Mouse (Mus musculus): ENCODE measurements at regions not wholly inside any gene's neighbourhood (a gene's known extent, or its start where the extent isn't known, plus 50 kb on each side); places are given as distances from the start of the nearest gene placed in this dataset.

DNA sequence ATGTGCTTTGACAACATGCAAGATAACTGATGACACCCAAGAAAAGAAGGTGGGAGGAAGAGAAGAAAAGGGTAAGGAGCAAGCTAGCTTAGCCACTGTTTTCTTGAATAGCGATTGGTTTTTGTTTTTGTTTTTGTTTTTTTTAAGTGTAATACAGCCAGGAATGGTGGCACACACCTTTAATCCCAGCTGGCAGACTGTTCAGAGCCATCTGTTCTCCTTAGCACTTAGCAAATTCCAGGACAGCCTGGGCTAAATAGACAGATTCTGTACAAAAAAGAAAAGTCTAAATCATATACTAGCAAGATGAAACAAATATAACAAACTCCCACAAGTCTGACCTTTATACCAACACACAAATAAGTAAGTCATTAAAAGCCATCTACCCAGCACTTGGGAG is 50.4 kb upstream of the Nabp1 start:
- 78% methylated on average over 1 of the region's 1 CpGs for WGBS (ENCODE audit: insufficient replicate concordance)
- no peak for ATAC-seq

More for the DNA sequence above, 50.4 kb upstream of the Nabp1 start:
- H3K9ac ChIP-seq (replicated peaks): no peak overlapping the region
- H3K9me3 ChIP-seq (ENCODE audit: low read length): no peaks in the 10 kb centered on the region
- H3K27ac ChIP-seq (ENCODE audit: low read depth): no peak overlapping the region
- H3K27me3 ChIP-seq (ENCODE audit: insufficient read depth, low read length): no peaks in the 10 kb centered on the region
- peaks cover 18% of the 10 kb centered on the region for H3K4me1 ChIP-seq (ENCODE audit: insufficient read depth)
- TF ChIP-seq EP300 (IDR thresholded peaks at IDR 0.05; ENCODE audit: low read depth) (no peak), CTCF (IDR thresholded peaks at IDR 0.05; ENCODE audit: low read depth) (no peak)
- H3K36me3 ChIP-seq (replicated peaks; ENCODE audit: insufficient read depth, low read length): no peaks in the 10 kb centered on the region
- no peak for DNase-seq
- H3K4me2 ChIP-seq (ENCODE audit: low read depth, low read length): no peak overlapping the region
- no peak overlapping the region for H3K4me3 ChIP-seq (ENCODE audit: low read depth, low read length)
